In genomic region chr4:70534078-70534890, GRCm38 (mm10) we compare ENCODE assay signal across 8 mouse cellular contexts. TPM values are rescaled to one million over a fixed set of nuclear protein-coding genes. Genes with fewer than 3 reads are reported as not detected.
DNase-seq lines count a peak whose midpoint lies in the region; ATAC-seq lines count a peak whose summit lies in the region.

No protein-coding gene starts in this region.

- H3K27ac ChIP-seq in forebrain, embryonic 11.5 days (ENCODE audit: low read depth, low read length), result peak overlapping the region; percentile 62; the same call in 1 of the 2 replicates
- H3K27ac ChIP-seq in hindbrain, embryonic 13.5 days, result peak overlapping the region; percentile 100

- WGBS in forebrain, embryonic 11.5 days, result under 1% methylated on average over 61 of the region's 66 CpGs
- WGBS in hindbrain, embryonic 13.5 days, result under 1% methylated on average over 51 of the region's 66 CpGs

- peak overlapping the region; percentile 93 for H3K9ac ChIP-seq in forebrain, embryonic 11.5 days (ENCODE audit: low read length)
- peak overlapping the region; percentile 99 for H3K9ac ChIP-seq in hindbrain, embryonic 13.5 days

- H3K4me2 ChIP-seq in forebrain, embryonic 11.5 days (ENCODE audit: low read depth, low read length, severe bottlenecking), result peak overlapping the region; percentile 83
- peak overlapping the region; percentile 91 for H3K4me2 ChIP-seq in hindbrain, embryonic 13.5 days

- peak overlapping the region; percentile 90 for H3K4me3 ChIP-seq in forebrain, embryonic 11.5 days (ENCODE audit: low read depth, low read length)
- peak overlapping the region; percentile 94 for H3K4me3 ChIP-seq in hindbrain, embryonic 13.5 days

- ATAC-seq in cerebellum, adult (ENCODE audit: insufficient number of reproducible peaks, low FRiP score, low TSS enrichment), result peak; percentile 11; the same call in 1 of the 2 replicates
- peak; percentile 65 for ATAC-seq in forebrain, embryonic 11.5 days (replicated peaks; ENCODE audit: low FRiP score)
- peak; percentile 69 for ATAC-seq in hindbrain, embryonic 13.5 days (ENCODE audit: low FRiP score)
- peak; percentile 21; the same call in 1 of the 2 replicates for ATAC-seq in megakaryocyte-erythroid progenitor cell, adult 5-6 weeks (replicated peaks; ENCODE audit: low FRiP score, low TSS enrichment, poor library complexity, severe bottlenecking)

- peak; percentile 43 for DNase-seq in R1 (ENCODE audit: low read depth, low spot score)
- peak; percentile 74 for DNase-seq in forebrain, embryonic 11.5 days (ENCODE audit: low spot score)
- peak; percentile 36 to 42 for DNase-seq in left cerebral cortex, adult 8-10 months (ENCODE audit: low spot score in 2 of 2)
- DNase-seq in spleen, adult 12 weeks (ENCODE audit: low spot score), result peak; percentile 21
- DNase-seq in Muller cell, postnatal 12 days (ENCODE audit: inconsistent ontology term), result no peak

- peaks cover 11% of the 10 kb centered on the region; the same call in 1 of the 2 replicates for H3K4me1 ChIP-seq in forebrain, embryonic 11.5 days (replicated peaks; ENCODE audit: control insufficient read depth, insufficient read depth, low read length)
- peaks cover 50% of the 10 kb centered on the region for H3K4me1 ChIP-seq in hindbrain, embryonic 13.5 days (replicated peaks)

- no peaks in the 10 kb centered on the region for H3K9me3 ChIP-seq in forebrain, embryonic 11.5 days (ENCODE audit: control insufficient read depth, low read length)
- no peaks in the 10 kb centered on the region for H3K9me3 ChIP-seq in hindbrain, embryonic 13.5 days

- no peaks in the 10 kb centered on the region for H3K27me3 ChIP-seq in forebrain, embryonic 11.5 days (ENCODE audit: control insufficient read depth, insufficient read depth, low read length)
- H3K27me3 ChIP-seq in hindbrain, embryonic 13.5 days, result no peaks in the 10 kb centered on the region

- no peaks in the 10 kb centered on the region for H3K36me3 ChIP-seq in forebrain, embryonic 11.5 days (ENCODE audit: control insufficient read depth, insufficient read depth, low read length)
- H3K36me3 ChIP-seq in hindbrain, embryonic 13.5 days, result no peaks in the 10 kb centered on the region

RNA-seq across cellular contexts. Expression of gene Megf9, which starts 0.5 kb away (rescaled TPM):
- polyA plus RNA-seq in forebrain, embryonic 11.5 days (2014; fragmentation: Nextera tagmentation; extraction: Ambion mirVana), result 28.2 and 29.3 TPM in 2 replicates
- polyA plus RNA-seq in hindbrain, embryonic 13.5 days (2015; fragmentation: Nextera tagmentation; extraction: Ambion mirVana), result 31.3 and 32.1 TPM in 2 replicates
- total RNA-seq in left cerebral cortex, adult 8-10 months (2022), result 100 to 1,000 TPM in 1 of 4 experiments, 10 to 100 TPM in 3; 90.3 to 101 (median 98.0) TPM
- 3.7 and 8.4 TPM in 2 replicates for total RNA-seq in megakaryocyte-erythroid progenitor cell, adult 5-6 weeks (2014; fragmentation: Nextera tagmentation)
- 4.1 and 4.7 TPM in 2 replicates for total RNA-seq in megakaryocyte-erythroid progenitor cell, adult 5-6 weeks (2017)

Comparison
In these comparisons a context has a peak if more than half of its experiments do, and no peak if none do; other contexts are left out.
1. ATAC-seq: peak in every context shown above with its lines; median percentile 69 in hindbrain, embryonic 13.5 days; 65 in forebrain, embryonic 11.5 days; 21 in megakaryocyte-erythroid progenitor cell, adult 5-6 weeks; 11 in cerebellum, adult.
2. RNA of gene Megf9, which starts 0.5 kb away (total RNA-seq): 90.3 to 101 TPM in left cerebral cortex, adult 8-10 months; 3.7 to 8.4 TPM in megakaryocyte-erythroid progenitor cell, adult 5-6 weeks; every median in the first group is over 4 times any median in the second.